Comparison of ENCODE assay signal across 8 mouse cellular contexts in genomic region chr17:32099943-32100586, GRCm38 (mm10).
A peak's percentile ranks its signal among the peaks of the same experiment; 100 is the strongest.
DNase-seq lines count a peak whose midpoint lies in the region; ATAC-seq lines count a peak whose summit lies in the region.

No protein-coding gene starts in this region.

- peak; percentile 62 to 64 for DNase-seq in B cell, adult 2 months
- DNase-seq in adrenal gland, postnatal 10 days: peak; percentile 87
- DNase-seq in embryonic facial prominence, embryonic 14.5 days (ENCODE audit: low spot score): peak; percentile 69
- DNase-seq in heart, postnatal 14 days: peak; percentile 70 to 75
- peak; percentile 24 for DNase-seq in large intestine, adult 2 months (ENCODE audit: low read depth, low spot score)
- DNase-seq in mesoderm, embryonic 11.5 days (ENCODE audit: low read depth, low spot score): peak; percentile 82
- DNase-seq in layer of hippocampus, postnatal 25 days (ENCODE audit: extremely low spot score in 1 of 2, low spot score in 1 of 2): no peak

- H3K4me3 ChIP-seq in embryonic facial prominence, embryonic 14.5 days (ENCODE audit: low read depth, low read length): peak overlapping the region; percentile 48
- H3K4me3 ChIP-seq in stomach, embryonic 14.5 days (ENCODE audit: low read depth, low read length): peak overlapping the region; percentile 38

- WGBS in embryonic facial prominence, embryonic 14.5 days: 1% methylated on average over 29 of the region's 44 CpGs
- WGBS in large intestine, adult 2 months: 2% methylated on average over 44 of the region's 44 CpGs
- WGBS in stomach, embryonic 14.5 days: 1% methylated on average over 44 of the region's 44 CpGs

- peak; percentile 82 for ATAC-seq in embryonic facial prominence, embryonic 14.5 days (ENCODE audit: low read depth)
- ATAC-seq in stomach, embryonic 14.5 days (ENCODE audit: insufficient number of reproducible peaks, insufficient read depth, low FRiP score, low read depth): peak; percentile 90

- H3K27me3 ChIP-seq in embryonic facial prominence, embryonic 14.5 days (replicated peaks; ENCODE audit: control insufficient read depth, insufficient read depth, low read length): peaks cover 21% of the 10 kb centered on the region
- H3K27me3 ChIP-seq in stomach, embryonic 14.5 days (ENCODE audit: control insufficient read depth, insufficient read depth, low read length): 0 out of 2 replicates have a peak, but pooled peaks cover 2% of the 10 kb centered on the region

- no peaks in the 10 kb centered on the region for H3K36me3 ChIP-seq in embryonic facial prominence, embryonic 14.5 days (ENCODE audit: control insufficient read depth, insufficient read depth, low read length)
- H3K36me3 ChIP-seq in stomach, embryonic 14.5 days (ENCODE audit: control insufficient read depth, insufficient read depth, low read length): no peaks in the 10 kb centered on the region

- intact Hi-C loops in heart, postnatal 14 days (cut with DNase I): no loop called here

- no peaks in the 10 kb centered on the region for H3K9me3 ChIP-seq in embryonic facial prominence, embryonic 14.5 days (ENCODE audit: control insufficient read depth, low read length)
- H3K9me3 ChIP-seq in stomach, embryonic 14.5 days (ENCODE audit: control insufficient read depth, low read depth, low read length): no peaks in the 10 kb centered on the region

- H3K4me2 ChIP-seq in embryonic facial prominence, embryonic 14.5 days (ENCODE audit: low read depth, low read length): peak overlapping the region; percentile 93
- H3K4me2 ChIP-seq in stomach, embryonic 14.5 days (replicated peaks; ENCODE audit: low read depth, low read length): peak overlapping the region; percentile 89

- H3K27ac ChIP-seq in embryonic facial prominence, embryonic 14.5 days (replicated peaks; ENCODE audit: low read depth, low read length): no peak overlapping the region
- H3K27ac ChIP-seq in stomach, embryonic 14.5 days (ENCODE audit: low read length): no peak overlapping the region

- H3K4me1 ChIP-seq in embryonic facial prominence, embryonic 14.5 days (ENCODE audit: control insufficient read depth, insufficient read depth, low read length): 0 out of 2 replicates have a peak, but pooled peaks cover 8% of the 10 kb centered on the region
- no peaks in the 10 kb centered on the region for H3K4me1 ChIP-seq in stomach, embryonic 14.5 days (ENCODE audit: control insufficient read depth, insufficient read depth, low read length)

- peak overlapping the region; percentile 52 for H3K9ac ChIP-seq in embryonic facial prominence, embryonic 14.5 days (ENCODE audit: low read depth, low read length)
- H3K9ac ChIP-seq in stomach, embryonic 14.5 days (replicated peaks; ENCODE audit: low read depth, low read length): no peak overlapping the region; the same call in 1 of the 2 replicates

Comparison
In these comparisons a context has a peak if more than half of its experiments do, and no peak if none do; other contexts are left out.
1. DNase-seq: peak in B cell, adult 2 months (2 of 2), adrenal gland, postnatal 10 days (single experiment), embryonic facial prominence, embryonic 14.5 days (single experiment), heart, postnatal 14 days (2 of 2), large intestine, adult 2 months (single experiment) and mesoderm, embryonic 11.5 days (single experiment); none in layer of hippocampus, postnatal 25 days (0 of 2).